Mouse (Mus musculus): ENCODE measurements at regions not wholly inside any gene's neighbourhood (a gene's known extent, or its start where the extent isn't known, plus 50 kb on each side); places are given as distances from the start of the nearest gene placed in this dataset.

GRCm38 (mm10) chr5:119597530-119597929 lies 72.9 kb upstream of the Tbx3 start:
- TF ChIP-seq POLR2A (IDR thresholded peaks at IDR 0.05; ENCODE audit: extremely low read depth, insufficient read depth, low read length) (no peak), CTCF (IDR thresholded peaks at IDR 0.05; ENCODE audit: extremely low read depth, insufficient read depth, low read length) (no peak)
